Mouse (Mus musculus): ENCODE measurements around the gene Arhgap27.
"Not testable (repeated sequence)": the region's sequence is repeated elsewhere in the genome, so short reads cannot be mapped to it uniquely, and the experiment has no call there.

The Arhgap27 gene

DNA sequence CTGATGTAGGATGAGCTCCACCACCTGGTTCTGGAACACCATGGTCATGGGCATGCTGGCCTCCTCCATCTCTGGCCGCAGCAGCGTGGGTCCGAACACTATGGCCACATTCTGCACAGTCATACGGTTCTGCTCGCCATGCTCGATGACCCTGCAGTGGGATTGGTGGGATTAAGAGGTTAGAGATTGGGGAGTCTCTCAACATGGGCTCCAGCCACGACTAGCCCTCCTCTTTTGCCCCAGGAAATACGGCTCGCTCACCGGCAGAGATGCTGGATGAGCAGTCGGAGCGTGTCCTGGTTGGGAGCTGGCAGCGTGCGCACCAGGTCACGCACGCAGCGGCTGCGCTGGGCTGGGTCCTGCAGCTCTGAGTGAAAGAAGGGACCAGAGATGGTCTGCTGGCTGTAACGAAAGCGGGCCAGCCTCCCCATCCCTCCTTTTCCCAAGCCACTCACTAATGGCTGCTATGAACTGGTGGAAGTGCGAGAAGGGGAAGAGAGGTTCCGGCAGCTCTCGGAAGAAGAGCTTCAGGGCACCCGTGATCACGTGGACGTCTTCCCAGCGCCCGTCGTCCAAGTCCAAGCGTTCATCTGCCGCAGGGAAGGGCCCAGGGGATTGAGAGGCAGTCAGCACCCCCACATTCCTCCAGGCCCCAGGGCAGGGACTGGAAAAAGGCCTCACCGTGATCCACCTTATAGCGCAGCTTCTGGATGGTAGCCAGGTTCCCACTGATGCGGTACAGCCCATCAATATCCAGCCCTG, 30.4 kb downstream of the Arhgap27 start:
- DNase-seq (ENCODE audit: inconsistent ontology term): peak; percentile 30

DNA sequence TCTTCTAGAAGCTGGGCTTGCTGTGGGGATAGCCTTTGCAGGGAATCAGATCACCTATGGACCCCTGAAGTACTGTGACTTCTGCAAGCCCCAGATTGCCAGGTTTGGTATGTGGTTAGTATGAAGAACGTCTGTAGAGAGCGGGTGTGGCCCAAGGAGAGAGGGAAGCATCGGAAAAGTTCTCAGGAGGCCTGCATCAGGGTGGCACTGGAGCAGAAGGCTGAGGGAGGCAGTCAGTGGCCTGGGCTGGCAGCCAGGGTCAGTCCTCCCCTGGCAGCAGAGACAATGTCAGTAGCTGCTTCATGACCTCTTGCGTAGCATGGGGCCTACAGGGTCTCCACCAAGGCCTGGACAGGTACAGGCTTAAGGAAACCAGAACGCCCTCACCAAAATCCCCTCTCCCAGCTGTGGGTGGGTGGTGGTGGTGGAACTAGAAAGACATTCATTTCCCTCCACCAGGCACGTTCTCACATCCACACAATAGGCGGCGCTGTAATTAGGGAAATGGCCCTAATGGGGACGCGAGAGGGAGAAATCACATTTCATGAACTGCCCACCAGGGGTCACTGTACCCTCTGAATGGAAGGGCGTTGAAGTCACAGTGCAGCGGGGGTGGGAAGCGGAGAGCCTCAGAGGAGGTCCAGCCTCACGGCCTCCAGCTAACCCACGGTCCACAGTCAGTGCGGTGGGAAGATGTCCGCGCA, 31.2 kb downstream of the Arhgap27 start:
- peak; percentile 80 for DNase-seq (ENCODE audit: inconsistent ontology term)

DNA sequence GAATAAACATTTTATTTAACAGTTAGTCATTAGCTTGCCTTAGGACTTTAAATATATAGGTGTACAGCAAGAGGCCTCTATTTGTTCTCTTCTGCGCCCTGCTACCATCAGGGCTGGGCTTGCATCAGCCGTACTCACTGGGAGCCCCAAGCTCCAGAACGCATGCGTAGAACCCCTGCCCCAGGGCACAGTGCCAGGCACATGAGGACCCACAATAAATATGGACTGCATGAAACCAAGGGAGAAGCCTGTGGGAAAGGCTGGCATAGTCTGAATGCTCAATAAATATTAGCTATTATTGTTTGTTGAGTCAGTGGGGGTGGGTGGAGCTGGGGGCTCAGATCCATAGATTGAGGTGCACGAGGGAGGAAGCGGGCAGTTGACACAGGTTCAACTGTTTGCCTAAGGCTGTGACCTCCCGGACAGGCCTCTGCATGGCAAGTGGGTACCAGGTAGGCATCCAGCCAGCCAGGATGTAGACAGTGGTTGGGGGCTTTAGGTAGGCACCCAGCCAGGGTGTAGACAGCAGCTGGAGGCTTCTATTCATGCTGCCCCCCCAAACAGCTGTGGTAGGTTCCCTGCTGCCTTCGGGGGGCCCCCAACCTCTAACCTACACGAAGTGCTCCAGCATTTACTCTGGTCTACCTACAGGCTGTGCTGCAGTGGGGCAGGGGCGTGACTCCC, 31.8 kb downstream of the Arhgap27 start:
- no peak for DNase-seq (ENCODE audit: inconsistent ontology term)

DNA sequence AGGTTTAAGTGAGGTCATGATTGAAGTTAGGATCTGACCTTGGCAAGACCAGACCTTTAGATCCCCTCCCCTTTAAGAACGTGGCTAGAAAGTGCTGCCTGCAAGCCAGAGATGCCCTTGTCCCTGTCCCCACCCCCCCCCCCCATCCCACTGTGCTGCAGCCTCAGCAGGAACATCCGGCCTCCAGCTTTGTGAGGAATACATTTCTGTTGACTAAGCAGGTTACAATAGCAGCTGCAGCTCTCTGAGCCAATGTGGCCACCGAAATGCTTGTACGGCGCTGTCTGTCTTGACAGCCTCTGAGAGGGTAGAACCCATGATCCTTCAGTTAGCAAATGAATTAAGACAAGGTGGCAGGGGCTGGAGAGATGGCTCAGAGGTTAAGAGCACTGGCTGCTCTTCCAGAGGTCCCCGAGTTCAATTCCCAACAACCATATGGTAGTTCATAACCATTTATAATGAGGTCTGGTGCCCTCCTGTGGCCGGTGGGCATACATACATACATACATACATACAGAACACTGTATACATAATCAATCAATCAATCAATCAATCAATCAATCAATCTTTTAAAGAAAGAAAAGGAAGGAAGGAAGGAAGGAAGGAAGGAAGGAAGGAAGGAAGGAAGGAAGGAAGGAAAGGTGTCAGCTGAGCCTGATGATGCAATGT, 32.7 kb downstream of the Arhgap27 start:
- DNase-seq (ENCODE audit: inconsistent ontology term): peak; percentile 30

DNA sequence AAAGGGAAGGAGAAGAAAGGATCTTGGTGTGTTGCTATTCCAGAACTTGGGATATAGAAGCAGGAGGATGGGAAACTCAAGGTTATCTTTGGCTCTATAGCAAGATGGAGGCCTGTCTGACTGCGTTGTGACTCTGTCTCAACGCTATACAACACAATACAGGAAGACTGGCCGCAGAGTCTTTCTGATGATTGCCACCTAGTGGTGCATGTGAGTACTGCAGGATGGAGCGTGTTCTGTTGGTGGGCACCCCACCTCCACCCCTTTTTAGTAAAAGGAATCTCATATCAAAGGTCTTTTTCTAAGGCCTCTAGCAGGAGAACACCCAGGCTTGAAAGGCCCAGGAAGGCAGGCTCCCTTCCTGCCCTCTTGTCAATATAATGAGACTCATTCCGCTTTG, 36.5 kb downstream of the Arhgap27 start:
- peak; percentile 38 for DNase-seq (ENCODE audit: inconsistent ontology term)

DNA sequence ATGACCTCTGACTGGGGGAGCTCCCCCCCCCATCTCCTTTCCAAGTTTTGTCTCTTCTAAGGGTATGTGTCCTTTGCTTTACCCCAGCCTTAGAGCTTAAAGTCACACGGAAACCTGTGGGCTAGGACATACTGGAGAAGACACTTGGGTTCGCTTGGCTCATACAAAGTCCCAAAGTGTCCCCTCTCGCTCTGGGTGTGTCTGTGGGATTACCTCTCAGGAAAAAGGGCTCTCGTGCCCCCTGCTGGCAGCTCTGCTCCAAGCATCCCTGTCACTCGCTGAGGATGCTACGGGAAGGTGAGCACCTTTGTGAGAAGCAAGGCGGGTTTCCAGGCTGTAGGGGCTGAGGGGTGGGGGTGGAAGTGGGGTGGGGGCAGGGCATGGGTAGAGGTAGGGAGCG, 38.3 kb downstream of the Arhgap27 start:
- DNase-seq (ENCODE audit: inconsistent ontology term): peak; percentile 77

DNA sequence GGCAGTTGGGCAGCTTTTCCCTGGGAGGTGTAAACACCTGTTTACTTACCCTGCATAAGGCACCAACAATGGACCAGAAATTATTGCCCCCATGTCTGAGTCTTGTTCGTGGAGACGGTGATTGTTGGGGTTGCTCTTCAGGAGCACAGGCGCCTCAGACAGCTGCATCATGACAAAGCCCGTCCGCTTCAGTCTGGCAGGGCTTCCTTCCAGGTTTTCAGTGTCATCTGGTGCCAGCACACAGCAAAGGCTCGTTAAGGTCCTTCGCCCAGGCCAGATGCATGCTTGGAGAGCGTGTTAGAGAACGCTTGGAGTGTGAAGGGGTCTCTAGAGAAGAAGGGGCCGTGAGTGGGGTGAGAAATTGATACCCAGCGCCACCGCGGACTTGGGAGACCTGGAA, 38.8 kb downstream of the Arhgap27 start:
- no peak for DNase-seq (ENCODE audit: inconsistent ontology term)

DNA sequence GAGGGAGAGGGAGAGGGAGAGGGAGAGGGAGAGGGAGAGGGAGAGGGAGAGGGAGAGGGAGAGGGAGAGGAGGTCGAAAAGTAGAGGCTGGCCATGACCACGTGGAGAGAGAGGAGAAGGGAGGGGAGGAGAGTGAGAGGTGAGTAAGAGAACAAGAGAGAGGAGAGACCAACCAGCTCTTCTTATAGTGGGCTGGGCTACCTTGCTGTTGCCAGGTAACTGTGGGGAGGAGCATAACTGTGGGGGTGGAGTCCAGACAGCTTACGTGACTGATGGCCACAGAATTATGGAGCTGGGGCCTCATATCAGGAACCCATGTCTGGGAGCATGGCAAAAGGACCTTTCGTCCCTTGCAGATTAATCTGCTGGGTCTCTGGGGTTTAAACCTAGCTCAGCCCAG, 40.7 kb downstream of the Arhgap27 start:
- not testable (repeated sequence) for DNase-seq (ENCODE audit: inconsistent ontology term)

DNA sequence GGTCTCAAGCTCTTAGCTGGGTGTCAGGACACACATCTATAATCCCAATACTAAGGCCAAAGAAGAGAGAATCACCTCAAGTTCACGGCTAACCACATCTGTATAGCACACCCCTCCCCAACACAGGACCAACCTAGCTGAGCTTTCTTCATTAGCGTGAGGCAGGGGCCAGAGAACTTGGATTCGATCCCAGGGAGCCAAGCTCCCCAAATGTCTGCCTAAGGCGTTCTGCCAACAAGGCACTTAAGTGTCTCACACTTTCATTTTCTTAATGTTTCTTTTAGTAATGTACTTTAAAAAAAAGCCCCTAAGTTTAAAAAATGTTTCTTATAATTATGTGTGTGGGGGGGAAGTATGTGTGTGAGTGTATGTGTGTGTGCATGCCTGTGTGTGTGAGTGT, 42.8 kb downstream of the Arhgap27 start:
- no peak for DNase-seq (ENCODE audit: inconsistent ontology term)

DNA sequence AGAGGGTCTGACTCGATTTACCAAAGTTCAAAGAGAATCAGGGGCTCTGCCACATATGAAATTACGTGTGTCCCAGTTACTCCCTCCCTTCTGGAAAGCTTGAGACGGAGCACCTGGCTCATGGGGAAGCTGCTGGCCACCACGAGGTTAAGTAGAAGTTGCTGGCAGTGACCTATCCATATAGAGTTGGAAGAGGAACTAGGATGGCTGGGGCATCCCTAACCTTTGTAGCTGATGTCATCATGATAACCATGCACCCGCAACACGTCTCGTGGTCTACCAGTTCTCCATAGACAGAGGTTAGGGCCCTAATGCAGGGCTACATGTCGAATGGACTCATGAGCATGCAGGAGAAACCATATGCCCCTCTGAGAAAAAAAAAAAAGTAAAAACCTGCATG, 43.3 kb downstream of the Arhgap27 start:
- DNase-seq (ENCODE audit: inconsistent ontology term): no peak

DNA sequence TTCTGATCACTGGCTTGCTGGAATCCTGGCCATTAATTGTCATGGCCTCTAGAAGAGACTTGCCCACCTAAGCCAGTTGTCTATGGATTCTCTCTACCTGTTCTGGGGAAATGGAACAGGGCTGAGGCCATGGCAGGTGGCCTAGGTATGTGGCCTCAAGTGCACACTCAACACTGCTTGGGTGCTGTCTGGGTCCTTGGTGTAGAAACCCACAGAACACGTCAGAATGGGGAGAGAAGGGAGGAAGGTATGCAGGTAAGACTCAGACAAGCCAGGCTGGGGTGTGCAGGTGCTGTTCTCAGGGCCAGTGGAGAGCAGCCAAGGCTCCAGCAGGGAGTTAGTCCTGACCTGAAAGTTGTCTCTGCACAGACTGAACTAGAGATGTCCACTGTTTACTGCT, 45.5 kb downstream of the Arhgap27 start:
- DNase-seq (ENCODE audit: inconsistent ontology term): no peak

DNA sequence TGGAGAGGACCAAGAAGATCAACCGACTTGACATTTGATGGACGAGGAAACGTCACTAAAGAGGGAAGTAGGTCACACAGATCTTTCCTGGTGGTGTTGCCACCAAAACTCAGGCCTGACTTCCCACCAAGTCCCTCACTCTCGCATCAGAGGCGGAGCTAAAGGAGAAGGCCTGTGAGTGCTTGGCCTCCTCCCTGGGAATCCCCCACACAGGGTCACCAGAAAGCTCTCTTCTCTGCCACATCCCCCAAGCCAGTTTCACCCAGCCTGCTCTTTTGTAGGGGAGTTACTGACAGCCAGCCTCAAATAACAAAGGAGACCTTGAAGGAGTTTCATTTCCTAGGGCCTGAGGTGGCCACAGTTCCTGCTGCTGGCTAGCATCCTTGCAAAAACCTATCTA, 48.1 kb downstream of the Arhgap27 start:
- DNase-seq (ENCODE audit: inconsistent ontology term): no peak

DNA sequence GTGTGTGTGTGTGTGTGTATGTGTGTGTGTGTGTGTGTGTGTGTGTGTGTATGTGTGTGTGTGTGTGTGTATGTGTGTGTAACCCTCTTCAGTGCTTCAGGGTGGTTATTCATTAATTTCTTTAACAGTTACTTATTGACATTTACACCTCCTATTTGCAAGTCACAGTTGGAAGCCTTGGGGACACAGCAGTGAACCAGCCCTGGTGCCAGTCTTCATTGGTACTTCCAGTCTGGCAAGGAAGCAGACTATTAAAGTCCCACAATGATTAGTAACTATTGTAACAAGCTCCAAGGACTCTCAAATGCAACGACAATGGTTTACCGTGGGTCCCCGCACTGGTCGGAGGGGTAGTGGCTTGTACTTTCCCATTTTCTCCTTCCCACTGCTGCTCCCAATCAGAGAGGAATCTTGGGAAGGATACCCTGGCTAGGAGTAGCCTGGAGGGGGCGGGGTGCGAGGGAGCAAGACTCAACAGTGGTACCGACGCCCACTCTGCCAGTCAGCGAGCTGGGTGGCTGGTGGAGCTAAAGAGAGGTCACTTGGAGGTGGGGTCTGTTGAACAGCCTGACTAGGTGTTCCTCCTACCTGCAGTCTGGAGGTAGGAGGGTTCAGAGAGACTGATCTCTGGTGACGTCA, 48.6 kb downstream of the Arhgap27 start:
- no peak for DNase-seq (ENCODE audit: inconsistent ontology term)

DNA sequence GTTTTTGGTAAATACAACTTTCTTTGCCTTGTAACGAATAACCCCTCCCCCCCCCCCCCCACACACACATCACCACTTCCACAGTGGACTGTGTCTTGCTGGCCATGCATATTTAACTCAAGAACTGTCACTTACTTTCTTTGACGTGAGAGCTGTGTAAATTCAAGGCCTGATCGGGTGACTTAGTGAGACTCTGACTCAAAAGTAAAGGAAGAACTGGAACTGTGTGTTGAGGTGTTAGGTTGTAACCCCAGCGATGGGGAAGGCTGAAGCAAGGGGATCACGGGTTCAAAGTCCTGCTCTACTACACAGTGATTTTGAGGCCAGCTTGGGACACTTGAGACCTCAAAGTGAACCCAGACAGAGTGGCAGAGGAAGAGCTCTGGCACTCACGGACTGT, 50.0 kb downstream of the Arhgap27 start:
- no peak for DNase-seq (ENCODE audit: inconsistent ontology term)

DNA sequence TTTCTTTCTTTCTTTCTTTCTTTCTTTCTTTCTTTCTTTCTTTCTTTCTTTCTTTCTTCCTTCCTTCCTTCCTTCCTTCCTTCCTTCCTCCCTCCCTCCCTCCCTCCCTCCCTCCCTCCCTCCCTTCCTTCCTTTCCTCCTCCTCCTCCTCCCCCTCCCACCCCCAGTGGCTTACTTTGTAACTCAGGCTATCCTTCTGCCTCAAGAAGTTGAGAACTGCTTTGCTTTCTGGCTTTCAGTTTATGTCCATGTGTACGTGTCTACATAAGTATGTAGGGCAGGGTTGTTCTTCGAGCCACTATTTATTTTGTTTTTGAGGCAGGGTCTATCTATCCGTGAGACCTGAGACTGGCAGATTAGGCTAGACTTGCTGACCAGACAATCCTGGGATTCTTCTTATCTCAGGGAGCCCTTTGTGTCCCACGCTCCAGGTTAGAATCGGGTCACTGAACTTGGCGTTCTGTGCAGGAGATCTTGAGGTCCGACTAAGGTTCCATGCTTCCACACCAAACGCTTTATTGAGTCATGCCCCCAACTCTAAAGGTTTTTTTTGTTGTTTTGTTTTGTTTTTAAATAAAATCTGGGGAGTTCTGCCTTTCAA, 50.7 kb downstream of the Arhgap27 start:
- peak; percentile 70 for DNase-seq (ENCODE audit: inconsistent ontology term)

DNA sequence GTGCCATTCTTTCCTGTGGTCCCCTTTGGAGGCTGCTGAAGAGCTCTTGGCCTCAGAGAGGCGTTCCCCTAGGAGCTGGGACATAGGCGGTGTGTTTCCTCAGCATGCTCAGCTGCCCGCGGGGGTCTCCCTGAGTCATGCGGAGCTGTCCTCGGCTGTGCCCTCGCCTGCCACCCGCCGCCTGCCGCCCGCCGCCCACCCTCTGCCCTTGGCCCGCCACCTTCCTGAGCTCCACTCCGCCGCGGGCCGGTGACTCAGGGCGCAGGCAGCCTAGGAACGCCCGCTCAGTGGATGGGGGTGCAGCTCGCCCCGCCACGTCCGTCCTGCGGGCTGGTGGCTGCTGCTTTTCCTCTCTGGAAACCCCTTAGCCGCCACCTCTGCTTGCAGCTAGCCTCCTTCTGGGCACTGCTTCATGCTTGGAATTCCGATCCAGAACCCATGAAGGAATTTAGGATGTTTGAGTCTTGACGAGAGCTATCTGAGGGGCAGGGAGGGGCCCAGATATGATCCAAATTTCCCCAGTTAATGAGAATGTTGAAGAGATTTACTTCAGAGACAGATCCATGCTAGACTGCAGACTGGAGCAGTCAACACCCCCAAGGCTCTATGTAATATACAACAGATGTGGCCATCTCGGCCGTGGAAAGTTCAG, 51.4 kb downstream of the Arhgap27 start:
- peak; percentile 99 for DNase-seq (ENCODE audit: inconsistent ontology term)

DNA sequence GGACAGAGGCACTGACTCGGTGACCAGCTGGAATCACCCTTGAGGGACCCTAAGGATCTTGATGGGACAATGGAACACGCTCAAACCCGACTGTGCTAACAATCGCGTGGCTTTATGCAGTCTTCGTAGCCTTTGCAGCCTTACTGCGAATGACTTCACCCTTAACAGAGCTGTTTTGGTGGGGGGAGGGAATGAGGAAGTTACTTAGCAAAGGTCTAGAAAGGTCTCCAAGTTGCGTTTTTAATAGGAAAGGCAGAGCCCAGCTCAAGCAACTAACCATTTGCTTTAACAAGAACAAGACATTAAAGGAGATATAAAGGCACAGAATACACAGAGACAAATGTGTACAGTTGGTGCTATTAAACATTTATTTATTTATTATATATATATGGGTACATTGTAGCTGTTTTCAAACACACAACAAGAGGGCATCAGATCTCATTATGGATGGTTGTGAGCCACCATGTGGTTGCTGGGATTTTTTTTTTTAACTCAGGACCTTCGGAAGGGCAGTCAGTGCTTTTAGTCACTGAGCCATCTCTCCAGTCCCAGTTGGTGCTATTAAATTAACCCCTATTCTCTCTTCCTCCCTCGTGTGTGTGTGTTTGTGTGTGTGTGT, 53.4 kb downstream of the Arhgap27 start:
- DNase-seq (ENCODE audit: inconsistent ontology term): no peak

DNA sequence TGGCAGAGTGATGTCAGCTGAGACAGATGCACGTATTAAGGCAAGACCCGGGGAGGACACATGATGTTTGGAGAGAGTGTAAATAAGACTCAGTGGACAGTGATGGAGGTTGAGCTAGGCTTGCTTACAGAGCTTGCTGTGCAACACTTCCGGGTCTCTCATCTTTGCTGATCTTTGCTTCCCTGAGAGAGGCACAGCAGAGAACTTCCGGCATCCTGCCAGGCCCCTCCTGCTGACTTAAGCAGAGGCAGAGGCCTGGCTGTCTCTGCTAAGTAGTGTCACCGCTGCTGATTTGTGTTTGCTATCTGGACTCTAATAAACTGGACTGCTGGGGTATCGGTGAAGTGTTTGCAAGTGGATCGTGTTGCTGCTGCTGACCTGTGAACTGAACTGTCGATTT, 55.6 kb downstream of the Arhgap27 start:
- DNase-seq (ENCODE audit: inconsistent ontology term): no peak

DNA sequence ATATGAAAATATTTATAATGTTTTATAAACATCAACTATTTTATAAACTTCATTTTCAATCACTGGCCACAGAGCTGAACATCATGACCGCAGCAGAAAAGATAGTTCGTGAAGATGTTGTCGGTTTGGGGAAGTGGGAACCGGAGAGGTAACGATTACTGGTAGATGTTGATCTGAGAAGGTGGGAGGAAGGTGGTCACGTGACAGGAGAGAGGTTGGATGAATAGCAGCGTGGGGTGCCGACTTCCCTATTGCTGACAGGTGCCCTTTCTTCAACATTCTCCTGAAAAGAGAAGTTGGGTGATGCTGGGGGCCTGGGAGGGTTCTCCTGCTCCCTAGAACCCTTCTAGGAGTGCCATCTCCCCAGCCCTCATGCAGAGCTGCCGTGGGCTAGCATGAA, 59.0 kb downstream of the Arhgap27 start:
- no peak for DNase-seq (ENCODE audit: inconsistent ontology term)

DNA sequence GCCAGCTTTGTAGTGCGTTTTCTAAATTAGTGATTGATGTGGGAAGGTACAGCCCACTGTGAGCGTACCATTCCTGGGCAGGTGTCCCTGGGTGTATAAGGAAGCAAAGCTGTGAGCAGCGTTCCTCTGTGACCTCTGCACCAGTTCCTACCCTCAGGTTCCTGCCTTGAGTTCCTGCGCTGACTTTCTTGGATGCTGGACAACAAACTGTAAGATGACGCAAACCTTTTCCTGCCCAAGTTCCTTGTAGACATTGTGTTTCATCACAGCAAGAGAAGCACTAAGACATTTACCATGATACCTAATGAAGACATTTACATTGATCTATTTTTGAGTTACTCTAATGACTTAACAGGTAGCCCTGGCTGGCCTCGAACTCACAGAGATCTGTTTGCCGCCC, 68.7 kb downstream of the Arhgap27 start:
- DNase-seq (ENCODE audit: inconsistent ontology term): no peak

Measured in Muller cell, postnatal 12 days (primary cell).